Mouse (Mus musculus) CH12.LX (cell line): ENCODE results near the gene Gm21981. TPM values are rescaled to one million over a fixed set of nuclear protein-coding genes. Genes with fewer than 3 reads are reported as not detected.

Experiments
- DNase-seq: peaks from one replicate; pipeline ENCODE4 v3.0.0-alpha.2; 2013; ENCODE audit errors: extremely low read depth
- H3K27ac ChIP-seq: 2 replicates; pipeline ENCODE4 v1.5.1; 2012; ENCODE audit warnings: low read depth, mild to moderate bottlenecking, control low read depth, moderate library complexity; ENCODE audit not compliant: insufficient read depth
- H3K27me3 ChIP-seq: replicated peaks from 2 replicates; pipeline ENCODE3; 2012; ENCODE audit warnings: inconsistent platforms
- H3K36me3 ChIP-seq, 2 experiments: replicated peaks in 1 of 2; 2 replicates each; pipeline versions ENCODE3 to v1.6.1; 2012; ENCODE audit warnings: inconsistent platforms in 1 of 2, low read length in 1 of 2, mild to moderate bottlenecking in 1 of 2, mixed read lengths in 1 of 2, moderate library complexity in 1 of 2; ENCODE audit not compliant: control insufficient read depth in 1 of 2, insufficient read depth in 1 of 2
- H3K4me1 ChIP-seq, 2 experiments: 2 replicates each; pipeline ENCODE4 v1.6.1; 2012; ENCODE audit warnings: inconsistent platforms in 1 of 2, moderate library complexity in 1 of 2; ENCODE audit not compliant: insufficient read depth in 2 of 2, control insufficient read depth in 1 of 2
- H3K4me2 ChIP-seq: 2 replicates; pipeline ENCODE4 v1.6.1; 2012; ENCODE audit warnings: low read depth, mild to moderate bottlenecking, control low read depth; ENCODE audit not compliant: poor library complexity, insufficient read depth, severe bottlenecking
- H3K4me3 ChIP-seq, 3 experiments: fragments of 150-350 bp in 1 of 3; sonication (generic) in 1 of 3; replicated peaks in 1 of 3; 2 replicates each; pipeline versions ENCODE3 to v1.5.1; 2011 to 2012; ENCODE audit warnings: low read depth in 2 of 3, low read length in 2 of 3, mild to moderate bottlenecking in 2 of 3, moderate library complexity in 2 of 3, control low read depth in 1 of 3, improper control_type of control experiment in 1 of 3, inconsistent platforms in 1 of 3, mixed read lengths in 1 of 3; ENCODE audit not compliant: poor library complexity in 1 of 3
- H3K79me2 ChIP-seq: replicated peaks from 2 replicates; pipeline ENCODE4 v1.6.1; 2012; ENCODE audit warnings: mild to moderate bottlenecking, moderate library complexity; ENCODE audit not compliant: control insufficient read depth, poor library complexity, insufficient read depth, severe bottlenecking; ENCODE audit errors: extremely low read depth
- H3K9ac ChIP-seq: 2 replicates; pipeline ENCODE4 v1.6.1; 2012; ENCODE audit warnings: low read depth, mild to moderate bottlenecking, control low read depth, moderate library complexity; ENCODE audit not compliant: insufficient read depth
- H3K9me3 ChIP-seq: replicated peaks from 2 replicates; pipeline ENCODE3; 2012; ENCODE audit warnings: low read length, inconsistent platforms, mixed read lengths
- BHLHE40 ChIP-seq: IDR thresholded peaks from 2 replicates; pipeline ENCODE4 v1.6.1; 2011; ENCODE audit warnings: mild to moderate bottlenecking, low read depth, low read length, improper control_type of control experiment
- CHD1 ChIP-seq: IDR thresholded peaks from 2 replicates; pipeline ENCODE4 v1.6.1; 2012; ENCODE audit warnings: low read depth, low read length, improper control_type of control experiment, inconsistent platforms
- CHD2 ChIP-seq: IDR thresholded peaks from 2 replicates; pipeline ENCODE4 v1.6.1; 2011; ENCODE audit warnings: low read length, improper control_type of control experiment
- CTCF ChIP-seq, 2 experiments: IDR thresholded peaks in 1 of 2; conservative IDR thresholded peaks in 1 of 2; 2 replicates each; pipeline ENCODE4 v1.5.1; 2011 to 2012; ENCODE audit warnings: low read depth in 2 of 2, low read length in 2 of 2, improper control_type of control experiment in 1 of 2, inconsistent platforms in 1 of 2, mild to moderate bottlenecking in 1 of 2, moderate library complexity in 1 of 2
- E2F4 ChIP-seq: IDR thresholded peaks from 2 replicates; pipeline ENCODE4 v1.6.1; 2011; ENCODE audit warnings: low read depth, low read length, improper control_type of control experiment; ENCODE audit not compliant: insufficient replicate concordance
- ELF1 ChIP-seq: IDR thresholded peaks from 2 replicates; pipeline ENCODE4 v1.6.1; 2014; ENCODE audit warnings: low read depth, mild to moderate bottlenecking, inconsistent platforms, low read length, improper control_type of control experiment
- EP300 ChIP-seq: IDR thresholded peaks from 2 replicates; pipeline ENCODE4 v1.6.1; 2011; ENCODE audit warnings: low read length, improper control_type of control experiment
- ETS1 ChIP-seq: conservative IDR thresholded peaks from 2 replicates; pipeline ENCODE4 v1.6.1; 2012; ENCODE audit warnings: low read depth, mild to moderate bottlenecking, inconsistent platforms, low read length, improper control_type of control experiment, moderate library complexity
- GABPA ChIP-seq: IDR thresholded peaks from 2 replicates; pipeline ENCODE4 v1.6.1; 2012; ENCODE audit warnings: low read depth, low read length, improper control_type of control experiment, inconsistent platforms; ENCODE audit not compliant: insufficient replicate concordance
- HCFC1 ChIP-seq: IDR thresholded peaks from 2 replicates; pipeline ENCODE4 v1.6.1; 2012; ENCODE audit warnings: low read depth, mild to moderate bottlenecking, inconsistent platforms, low read length, improper control_type of control experiment
- IRF4 ChIP-seq: IDR thresholded peaks from 2 replicates; pipeline ENCODE4 v1.6.1; 2014; ENCODE audit warnings: low read depth, mild to moderate bottlenecking, inconsistent platforms, low read length, improper control_type of control experiment
- JUN ChIP-seq: IDR thresholded peaks from 2 replicates; pipeline ENCODE4 v1.6.1; 2011; ENCODE audit warnings: low read depth, mild to moderate bottlenecking, low read length, improper control_type of control experiment, moderate library complexity; ENCODE audit not compliant: insufficient read depth
- JUND ChIP-seq: conservative IDR thresholded peaks from 2 replicates; pipeline ENCODE4 v1.6.1; 2011; ENCODE audit warnings: low read depth, low read length, improper control_type of control experiment
- KAT2A ChIP-seq: IDR thresholded peaks from 2 replicates; pipeline ENCODE4 v1.6.1; 2012; ENCODE audit warnings: low read length, improper control_type of control experiment, inconsistent platforms; ENCODE audit not compliant: insufficient replicate concordance
- MAZ ChIP-seq: IDR thresholded peaks from 2 replicates; pipeline ENCODE4 v1.6.1; 2012; ENCODE audit warnings: low read depth, mild to moderate bottlenecking, inconsistent platforms, low read length, improper control_type of control experiment, moderate library complexity
- MXI1 ChIP-seq: IDR thresholded peaks from 2 replicates; pipeline ENCODE4 v1.6.1; 2011; ENCODE audit warnings: mild to moderate bottlenecking, low read depth, low read length, improper control_type of control experiment
- MYC ChIP-seq: IDR thresholded peaks from 2 replicates; pipeline ENCODE4 v1.6.1; 2011; ENCODE audit warnings: low read depth, mild to moderate bottlenecking, improper control_type of control experiment, low read length
- NELFE ChIP-seq: IDR thresholded peaks from 2 replicates; pipeline ENCODE4 v1.6.1; 2011; ENCODE audit warnings: low read depth, low read length, improper control_type of control experiment
- NRF1 ChIP-seq: IDR thresholded peaks from 2 replicates; pipeline ENCODE4 v1.6.1; 2014; ENCODE audit warnings: low read depth, mild to moderate bottlenecking, inconsistent platforms, low read length, improper control_type of control experiment, moderate library complexity
- PAX5 ChIP-seq: IDR thresholded peaks from 2 replicates; pipeline ENCODE4 v1.6.1; 2012; ENCODE audit warnings: low read length, inconsistent platforms, mixed read lengths
- POLR2A ChIP-seq: IDR thresholded peaks from 2 replicates; pipeline ENCODE4 v1.6.1; 2011; ENCODE audit warnings: low read depth, mild to moderate bottlenecking, improper control_type of control experiment, low read length
- POLR2AphosphoS2 ChIP-seq: IDR thresholded peaks from 2 replicates; pipeline ENCODE4 v1.6.1; 2011; ENCODE audit warnings: low read depth, low read length, improper control_type of control experiment
- RCOR1 ChIP-seq: conservative IDR thresholded peaks from 2 replicates; pipeline ENCODE4 v1.6.1; 2012; ENCODE audit warnings: low read depth, mild to moderate bottlenecking, inconsistent platforms, low read length, improper control_type of control experiment
- SIN3A ChIP-seq: IDR thresholded peaks from 2 replicates; pipeline ENCODE4 v1.6.1; 2012; ENCODE audit warnings: low read length, improper control_type of control experiment, inconsistent platforms
- SMC3 ChIP-seq: IDR thresholded peaks from 2 replicates; pipeline ENCODE4 v1.6.1; 2011; ENCODE audit warnings: low read depth, low read length, improper control_type of control experiment
- TBP ChIP-seq: conservative IDR thresholded peaks from 2 replicates; pipeline ENCODE4 v1.6.1; 2011; ENCODE audit warnings: low read depth, low read length, improper control_type of control experiment
- TCF12 ChIP-seq: IDR thresholded peaks from 2 replicates; pipeline ENCODE4 v1.6.1; 2014; ENCODE audit warnings: low read depth, mild to moderate bottlenecking, inconsistent platforms, low read length, improper control_type of control experiment
- UBTF ChIP-seq: IDR thresholded peaks from 2 replicates; pipeline ENCODE4 v1.6.1; 2012; ENCODE audit warnings: low read depth, mild to moderate bottlenecking, inconsistent platforms, low read length, improper control_type of control experiment, moderate library complexity
- USF1 ChIP-seq: IDR thresholded peaks from 2 replicates; pipeline ENCODE4 v1.6.1; 2014; ENCODE audit warnings: low read depth, mild to moderate bottlenecking, inconsistent platforms, low read length, improper control_type of control experiment
- USF2 ChIP-seq: conservative IDR thresholded peaks from 2 replicates; pipeline ENCODE4 v1.6.1; 2011; ENCODE audit warnings: low read depth, low read length, improper control_type of control experiment
- ZMIZ1 ChIP-seq: IDR thresholded peaks from 2 replicates; pipeline ENCODE4 v1.6.1; 2012; ENCODE audit warnings: low read depth, mild to moderate bottlenecking, inconsistent platforms, low read length, improper control_type of control experiment
- ZNF384 ChIP-seq: IDR thresholded peaks from 2 replicates; pipeline ENCODE4 v1.6.1; 2012; ENCODE audit warnings: low read depth, low read length, improper control_type of control experiment, inconsistent platforms
- dilution Hi-C: fragments of 300-500 bp; cut with MboI; formaldehyde crosslinking; loops from 2 replicates; pipeline ENCODE4 v1.14.3; 2020; ENCODE audit warnings: low sequenced_read_pairs; ENCODE audit not compliant: extremely low pct_unique_long_range_greater_than_20kb, extremely low pct_ligation_motif_present
- in situ Hi-C: fragments of 300-500 bp; cut with MboI; formaldehyde crosslinking; loops from 3 replicates; pipeline ENCODE4 v1.14.3; 2019; ENCODE audit warnings: low sequenced_read_pairs, low pct_ligation_motif_present, low pct_unique_long_range_greater_than_20kb, mixed read lengths
- polyA plus RNA-seq: library from polyadenylated mRNA; unstranded; fragments of >175 nt; gene quantifications from 2 replicates; pipeline ENCODE4 v1.2.1, GENCODE M21; 2012; ENCODE audit warnings: low read depth; ENCODE audit not compliant: insufficient read length
- total RNA-seq, 2 experiments: library from RNA; depleted of rRNA; stranded (reverse); fragments of 300-350 nt in 1 of 2; fragments of >200 nt in 1 of 2; gene quantifications; 2 replicates each; pipeline ENCODE4 v1.2.3; 2012 to 2014

The Gm21981 gene
- total and polyA plus RNA-seq, 3 experiments, result 0.11 to 0.59 TPM; not detected in 1

DNA sequence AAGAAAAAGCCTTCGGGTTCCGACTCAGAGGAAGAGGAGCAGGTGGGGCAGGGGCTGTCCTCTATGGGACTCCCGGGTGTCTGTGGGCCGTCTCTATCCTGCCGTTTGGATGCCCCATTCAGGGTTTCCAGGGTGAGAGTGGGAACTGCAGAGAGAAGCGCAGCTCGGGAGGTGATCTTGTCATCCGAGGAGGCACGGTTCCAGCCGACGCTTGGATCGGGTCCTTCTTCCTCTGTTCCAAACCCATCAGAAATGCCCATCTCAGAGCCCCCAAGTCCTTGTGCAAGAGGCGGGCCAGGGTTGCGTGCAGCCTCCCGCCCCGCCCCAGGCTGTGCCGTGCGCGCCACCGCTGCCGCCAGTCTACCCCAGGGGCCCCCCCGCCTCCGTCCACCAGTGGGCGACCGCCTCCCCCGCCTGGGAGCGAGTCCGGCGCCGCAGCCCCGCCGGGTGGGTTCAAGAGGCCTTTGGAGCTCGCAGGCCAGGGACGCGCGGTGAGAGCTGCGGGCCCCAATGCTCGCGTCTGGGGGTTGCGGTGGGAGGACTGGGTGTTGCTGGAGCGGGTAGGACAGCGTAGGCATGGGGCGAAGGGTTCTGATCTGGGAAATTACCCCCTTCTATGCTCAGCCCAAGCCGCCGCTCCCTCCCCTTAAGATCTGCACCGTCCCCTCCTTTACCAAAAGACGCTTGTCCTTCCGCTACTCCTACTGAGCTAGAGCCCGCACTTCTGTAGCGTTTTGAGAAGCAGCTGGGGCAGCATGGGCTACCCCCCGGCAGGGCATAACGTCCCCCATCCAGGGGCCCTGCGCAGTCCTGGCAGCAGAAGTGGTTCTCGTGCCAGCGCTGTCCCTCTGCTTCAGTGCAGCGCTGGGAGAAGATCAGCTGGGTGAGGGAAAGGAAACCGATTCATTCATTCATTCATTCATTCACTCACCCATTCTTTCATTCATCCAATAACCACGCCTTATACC is 5.4 kb downstream of the Gm21981 start, which contains the start of gene Frs3:
Frs3 (plus strand) TSS at position 423 of the 968 bp plus-strand sequence.
- H3K27me3 ChIP-seq, result peaks cover 50% of the 10 kb centered on the region
- H3K9me3 ChIP-seq, result no peaks in the 10 kb centered on the region
- peak within 1 kb of the TSS; percentile 84 for H3K9ac ChIP-seq
- TF ChIP-seq EP300 (no peak), GABPA (no peak), MXI1 (peak; percentile 45; the same call in 1 of the 2 replicates), RCOR1 (no peak), NELFE (peak; percentile 49; the same call in 1 of the 2 replicates), SMC3 (no peak), TCF12 (peak; percentile 50; the same call in 1 of the 2 replicates), TBP (no peak), SIN3A (no peak; the same call in 1 of the 2 replicates), JUN (no peak), BHLHE40 (no peak), ZNF384 (no peak), USF1 (no peak), POLR2A (peak; percentile 57), ELF1 (0 out of 2 replicates have a peak, but pooled peaks have one; percentile 28), E2F4 (no peak), IRF4 (peak; percentile 41; the same call in 1 of the 2 replicates), CHD1 (no peak), POLR2AphosphoS2 (no peak), NRF1 (no peak), UBTF (0 out of 2 replicates have a peak, but pooled peaks have one; percentile 40), CTCF (conservative IDR thresholded peaks at IDR 0.05 in 1 of 2, IDR thresholded peaks at IDR 0.05 in 1 of 2; ENCODE audit: low read depth in 2 of 2, low read length in 2 of 2) (peak in 1 of 2 experiments; percentile 27; a peak in 1 of 4 replicates), USF2 (no peak), ZMIZ1 (peak; percentile 66; the same call in 1 of the 2 replicates), MAZ (peak; percentile 62; the same call in 1 of the 2 replicates), PAX5 (no peak), JUND (no peak), ETS1 (no peak), MYC (no peak), CHD2 (no peak), HCFC1 (0 out of 2 replicates have a peak, but pooled peaks have one; percentile 27), KAT2A (no peak)
- H3K27ac ChIP-seq, result no peak within 1 kb of the TSS
- peaks cover 5 to 24% of the 10 kb centered on the region in 2 experiments for H3K4me1 ChIP-seq
- in situ Hi-C loops (loop anchor here (5.0 kb wide), 1 partner anchor 77 kb away; the partner anchor contains the start of genes Bysl, Gm20517 and Med20), dilution Hi-C loops (no loop called here)
- peak within 1 kb of the TSS; percentile 88 for H3K4me2 ChIP-seq
- H3K4me3 ChIP-seq, result peak within 1 kb of the TSS; percentile 85 to 96 (median 92)
- peaks cover 10% of the 10 kb centered on the region for H3K79me2 ChIP-seq
- peaks cover 17 to 29% of the 10 kb centered on the region in 2 experiments for H3K36me3 ChIP-seq
- DNase-seq, result no peak
